Mouse (Mus musculus) liver, embryonic 16.5 days (tissue): ENCODE measurements at regions not wholly inside any gene's neighbourhood (a gene's known extent, or its start where the extent isn't known, plus 50 kb on each side); places are given as distances from the start of the nearest gene placed in this dataset.

Source experiments
- ATAC-seq: fragments of 200-750 bp; cut with Nextera tagmentation; 2 replicates; pipeline ENCODE4 v1.8.0; 2017; ENCODE audit warnings: low read depth, mild to moderate bottlenecking, moderate number of reproducible peaks, moderate library complexity
- H3K27ac ChIP-seq: fragments of 300-500 bp; sonication (generic); 2 replicates; pipeline ENCODE4 v1.5.1; 2014; ENCODE audit warnings: mild to moderate bottlenecking, low read length
- H3K27me3 ChIP-seq: fragments of 300-500 bp; sonication (generic); 2 replicates; pipeline ENCODE4 v1.6.1; 2014; ENCODE audit warnings: low read depth, low read length, mixed read lengths; ENCODE audit not compliant: control insufficient read depth, insufficient read depth
- H3K36me3 ChIP-seq: fragments of 300-500 bp; sonication (generic); 2 replicates; pipeline ENCODE4 v1.6.1; 2014; ENCODE audit warnings: mild to moderate bottlenecking; ENCODE audit not compliant: control insufficient read depth, insufficient read depth
- H3K4me1 ChIP-seq: fragments of 300-500 bp; sonication (generic); 2 replicates; pipeline ENCODE4 v1.6.1; 2014; ENCODE audit warnings: low read depth, low read length, mixed read lengths; ENCODE audit not compliant: control insufficient read depth
- H3K4me2 ChIP-seq: fragments of 300-500 bp; sonication (generic); 2 replicates; pipeline ENCODE4 v1.6.1; 2014; ENCODE audit warnings: low read depth, low read length, mixed read lengths
- H3K4me3 ChIP-seq: fragments of 300-500 bp; sonication (generic); 2 replicates; pipeline ENCODE4 v1.5.1; 2014; ENCODE audit warnings: low read depth, mild to moderate bottlenecking, low read length
- H3K9ac ChIP-seq: fragments of 300-500 bp; sonication (generic); 2 replicates; pipeline ENCODE4 v1.6.1; 2014; ENCODE audit warnings: low read depth, low read length
- H3K9me3 ChIP-seq: fragments of 300-500 bp; sonication (generic); replicated peaks from 2 replicates; pipeline ENCODE4 v1.6.1; 2016; ENCODE audit warnings: low read length; ENCODE audit not compliant: control insufficient read depth
- WGBS: fragments of 180-500 bp; shearing (Covaris S2); extraction: QIAGEN DNeasy Blood & Tissue Kit; methylation state at CpG from one replicate; pipeline ENCODE4 v1.1.7; 2014; ENCODE audit not compliant: insufficient replicate concordance; 5-methylcytosine and 5-hydroxymethylcytosine counted together

- no peaks in the 10 kb centered on the region for H3K27me3 ChIP-seq
- no peaks in the 10 kb centered on the region for H3K4me1 ChIP-seq
- no peak overlapping the region for H3K27ac ChIP-seq
- no peak for ATAC-seq
- no peaks in the 10 kb centered on the region for H3K9me3 ChIP-seq
- H3K36me3 ChIP-seq, result no peaks in the 10 kb centered on the region
- H3K4me2 ChIP-seq, result no peak overlapping the region
- 67% methylated on average over 1 of the region's 1 CpGs for WGBS
- no peak overlapping the region for H3K9ac ChIP-seq
- no peak overlapping the region for H3K4me3 ChIP-seq
These were observed 136.9 kb downstream of the Uaca start for GRCm38 (mm10) chr9:60931290-60931689.

GRCm38 (mm10) chr9:60936937-60937336, 142.6 kb downstream of the Uaca start:
- Histone ChIP-seq H3K9ac (no peak overlapping the region), H3K4me3 (no peak overlapping the region), H3K9me3 (no peaks in the 10 kb centered on the region), H3K4me2 (no peak overlapping the region), H3K36me3 (no peaks in the 10 kb centered on the region), H3K27me3 (no peaks in the 10 kb centered on the region), H3K27ac (no peak overlapping the region), H3K4me1 (no peaks in the 10 kb centered on the region)
- ATAC-seq, result no peak
- 47% methylated on average over 9 of the region's 9 CpGs for WGBS

- Histone ChIP-seq H3K4me3 (no peak overlapping the region), H3K27me3 (no peaks in the 10 kb centered on the region), H3K9me3 (no peaks in the 10 kb centered on the region), H3K36me3 (no peaks in the 10 kb centered on the region), H3K27ac (no peak overlapping the region), H3K4me2 (no peak overlapping the region), H3K9ac (no peak overlapping the region), H3K4me1 (no peaks in the 10 kb centered on the region)
- WGBS, result 30% methylated on average over 18 of the region's 18 CpGs
- no peak for ATAC-seq
These were observed 145.8 kb downstream of the Uaca start for GRCm38 (mm10) chr9:60939858-60940804.

GRCm38 (mm10) chr9:60947363-60947762, 153.0 kb downstream of the Uaca start:
- H3K4me2 ChIP-seq, result no peak overlapping the region
- no peak overlapping the region for H3K9ac ChIP-seq
- H3K4me3 ChIP-seq, result no peak overlapping the region
- H3K36me3 ChIP-seq, result no peaks in the 10 kb centered on the region
- no peaks in the 10 kb centered on the region for H3K27me3 ChIP-seq
- H3K27ac ChIP-seq, result no peak overlapping the region
- no peaks in the 10 kb centered on the region for H3K9me3 ChIP-seq
- 74% methylated on average over 15 of the region's 15 CpGs for WGBS
- H3K4me1 ChIP-seq, result no peaks in the 10 kb centered on the region
- ATAC-seq, result no peak

- no peak for ATAC-seq
- H3K4me2 ChIP-seq, result no peak overlapping the region
- no peaks in the 10 kb centered on the region for H3K4me1 ChIP-seq
- WGBS, result 63% methylated on average over 10 of the region's 10 CpGs
- no peak overlapping the region for H3K9ac ChIP-seq
- H3K27me3 ChIP-seq, result no peaks in the 10 kb centered on the region
- no peaks in the 10 kb centered on the region for H3K9me3 ChIP-seq
- no peak overlapping the region for H3K4me3 ChIP-seq
- H3K27ac ChIP-seq, result no peak overlapping the region
- no peaks in the 10 kb centered on the region for H3K36me3 ChIP-seq
These were observed 154.3 kb downstream of the Uaca start for GRCm38 (mm10) chr9:60948531-60949070.

- no peaks in the 10 kb centered on the region for H3K4me1 ChIP-seq
- H3K27ac ChIP-seq, result no peak overlapping the region
- 69% methylated on average over 5 of the region's 5 CpGs for WGBS
- no peaks in the 10 kb centered on the region for H3K27me3 ChIP-seq
- H3K4me3 ChIP-seq, result no peak overlapping the region
- no peak overlapping the region for H3K4me2 ChIP-seq
- H3K9ac ChIP-seq, result no peak overlapping the region
- H3K36me3 ChIP-seq, result no peaks in the 10 kb centered on the region
- no peak for ATAC-seq
- H3K9me3 ChIP-seq, result no peaks in the 10 kb centered on the region
These were observed 155.8 kb downstream of the Uaca start for GRCm38 (mm10) chr9:60950161-60950560.

- no peak for ATAC-seq
- Histone ChIP-seq H3K4me2 (no peak overlapping the region), H3K4me3 (no peak overlapping the region), H3K9me3 (no peaks in the 10 kb centered on the region), H3K9ac (no peak overlapping the region), H3K27me3 (no peaks in the 10 kb centered on the region), H3K36me3 (no peaks in the 10 kb centered on the region), H3K27ac (no peak overlapping the region), H3K4me1 (no peaks in the 10 kb centered on the region)
- WGBS, result 59% methylated on average over 10 of the region's 10 CpGs
These were observed 156.8 kb downstream of the Uaca start for GRCm38 (mm10) chr9:60951071-60951561.

- Histone ChIP-seq H3K4me3 (no peak overlapping the region), H3K27me3 (no peaks in the 10 kb centered on the region), H3K9me3 (no peaks in the 10 kb centered on the region), H3K36me3 (no peaks in the 10 kb centered on the region), H3K9ac (no peak overlapping the region), H3K27ac (no peak overlapping the region), H3K4me1 (no peaks in the 10 kb centered on the region), H3K4me2 (no peak overlapping the region)
- ATAC-seq, result no peak
- WGBS, result 67% methylated on average over 5 of the region's 5 CpGs
These were observed 163.1 kb downstream of the Uaca start for GRCm38 (mm10) chr9:60957438-60957837.

GRCm38 (mm10) chr9:60959537-60959936, 165.2 kb downstream of the Uaca start:
- Histone ChIP-seq H3K36me3 (no peaks in the 10 kb centered on the region), H3K27ac (no peak overlapping the region), H3K27me3 (no peaks in the 10 kb centered on the region), H3K9me3 (no peaks in the 10 kb centered on the region), H3K4me3 (no peak overlapping the region), H3K4me1 (no peaks in the 10 kb centered on the region), H3K4me2 (no peak overlapping the region), H3K9ac (no peak overlapping the region)
- WGBS, result 55% methylated on average over 6 of the region's 6 CpGs
- ATAC-seq, result no peak
